Mouse (Mus musculus) limb, embryonic 11.5 days (tissue): Measurements from ENCODE around the gene Gm9887. TPM values are rescaled to one million over a fixed set of nuclear protein-coding genes. Genes with fewer than 3 reads are reported as not detected.

Source experiments
- ATAC-seq: fragments of 200-750 bp; cut with Nextera tagmentation; 2 replicates; pipeline ENCODE4 v1.8.0; 2017; ENCODE audit warnings: low read depth; ENCODE audit not compliant: insufficient number of reproducible peaks, low FRiP score, low TSS enrichment
- DNase-seq: peaks from one replicate; pipeline ENCODE4 v3.0.0-alpha.2; 2015; ENCODE audit warnings: low spot score
- H3K27ac ChIP-seq: fragments of 300-500 bp; sonication (generic); replicated peaks from 2 replicates; pipeline ENCODE4 v1.5.1; 2014; ENCODE audit warnings: low read depth, mild to moderate bottlenecking, low read length
- H3K27me3 ChIP-seq: fragments of 300-500 bp; sonication (generic); 2 replicates; pipeline ENCODE4 v1.6.1; 2014; ENCODE audit warnings: mild to moderate bottlenecking, low read length, mixed read lengths; ENCODE audit not compliant: control insufficient read depth, insufficient read depth
- H3K36me3 ChIP-seq: fragments of 300-500 bp; sonication (generic); 2 replicates; pipeline ENCODE4 v1.6.1; 2014; ENCODE audit warnings: mild to moderate bottlenecking, low read length, moderate library complexity, mixed read lengths; ENCODE audit not compliant: control insufficient read depth, insufficient read depth
- H3K4me1 ChIP-seq: fragments of 300-500 bp; sonication (generic); 2 replicates; pipeline ENCODE4 v1.6.1; 2014; ENCODE audit warnings: low read length, mixed read lengths; ENCODE audit not compliant: control insufficient read depth, insufficient read depth
- H3K4me2 ChIP-seq: fragments of 300-500 bp; sonication (generic); 2 replicates; pipeline ENCODE4 v1.6.1; 2014; ENCODE audit warnings: low read depth, mild to moderate bottlenecking, moderate library complexity; ENCODE audit not compliant: severe bottlenecking
- H3K4me3 ChIP-seq: fragments of 300-500 bp; sonication (generic); 2 replicates; pipeline ENCODE4 v1.5.1; 2014; ENCODE audit warnings: low read depth, low read length
- H3K9ac ChIP-seq: fragments of 300-500 bp; sonication (generic); 2 replicates; pipeline ENCODE4 v1.6.1; 2014; ENCODE audit warnings: mild to moderate bottlenecking, low read length
- H3K9me3 ChIP-seq: fragments of 300-500 bp; sonication (generic); 2 replicates; pipeline ENCODE4 v1.6.1; 2016; ENCODE audit warnings: low read length; ENCODE audit not compliant: control insufficient read depth
- WGBS: fragments of 180-500 bp; shearing (Covaris S2); extraction: QIAGEN DNeasy Blood & Tissue Kit; methylation state at CpG from one replicate; pipeline ENCODE4 v1.1.7; 2014; 5-methylcytosine and 5-hydroxymethylcytosine counted together
- polyA plus RNA-seq: library from polyadenylated mRNA; unstranded; fragments of >200 nt; fragmentation: Nextera tagmentation; extraction: Ambion mirVana; gene quantifications from 2 replicates; pipeline ENCODE4 v1.2.1, GENCODE M21; 2014

Gene Gm9887
- polyA plus RNA-seq, 1 experiment from 2014 or later, result 1.0 TPM

GRCm38 (mm10) chr12:69413303-69413702 lies 41.0 kb upstream of the Gm9887 start:
- 81% methylated on average over 3 of the region's 3 CpGs for WGBS
- DNase-seq, result no peak
- no peaks in the 10 kb centered on the region; the same call in 1 of the 2 replicates for H3K4me1 ChIP-seq
- H3K4me2 ChIP-seq, result no peak overlapping the region
- H3K9ac ChIP-seq, result no peak overlapping the region
- no peak overlapping the region for H3K4me3 ChIP-seq
- ATAC-seq, result no peak
- H3K27me3 ChIP-seq, result no peaks in the 10 kb centered on the region
- H3K9me3 ChIP-seq, result no peaks in the 10 kb centered on the region
- no peak overlapping the region for H3K27ac ChIP-seq
- no peaks in the 10 kb centered on the region for H3K36me3 ChIP-seq

GRCm38 (mm10) chr12:69411936-69412335 lies 39.7 kb upstream of the Gm9887 start:
- no peak for ATAC-seq
- Histone ChIP-seq H3K4me2 (no peak overlapping the region), H3K9me3 (no peaks in the 10 kb centered on the region), H3K9ac (no peak overlapping the region), H3K4me1 (no peaks in the 10 kb centered on the region), H3K27ac (no peak overlapping the region), H3K4me3 (no peak overlapping the region), H3K27me3 (no peaks in the 10 kb centered on the region), H3K36me3 (no peaks in the 10 kb centered on the region)
- DNase-seq, result no peak
- WGBS, result 26% methylated on average over 4 of the region's 4 CpGs

GRCm38 (mm10) chr12:69410767-69411166 lies 38.5 kb upstream of the Gm9887 start:
- no peaks in the 10 kb centered on the region for H3K36me3 ChIP-seq
- WGBS, result 85% methylated on average over 5 of the region's 5 CpGs
- no peaks in the 10 kb centered on the region for H3K4me1 ChIP-seq
- no peak for ATAC-seq
- no peaks in the 10 kb centered on the region for H3K9me3 ChIP-seq
- DNase-seq, result no peak
- no peak overlapping the region for H3K9ac ChIP-seq
- H3K4me2 ChIP-seq, result no peak overlapping the region
- H3K27me3 ChIP-seq, result no peaks in the 10 kb centered on the region
- no peak overlapping the region for H3K4me3 ChIP-seq
- no peak overlapping the region for H3K27ac ChIP-seq

- DNase-seq (no peak), ATAC-seq (no peak)
- H3K9me3 ChIP-seq, result no peaks in the 10 kb centered on the region
- H3K27ac ChIP-seq, result no peak overlapping the region
- no peak overlapping the region for H3K4me3 ChIP-seq
- no peaks in the 10 kb centered on the region for H3K36me3 ChIP-seq
- H3K9ac ChIP-seq, result no peak overlapping the region
- WGBS, result 87% methylated on average over 13 of the region's 13 CpGs
- H3K27me3 ChIP-seq, result no peaks in the 10 kb centered on the region
- H3K4me1 ChIP-seq, result no peaks in the 10 kb centered on the region
- no peak overlapping the region for H3K4me2 ChIP-seq
Observed at GRCm38 (mm10) chr12:69402594-69403167, 30.4 kb upstream of the Gm9887 start.

- Histone ChIP-seq H3K27me3 (no peaks in the 10 kb centered on the region), H3K36me3 (no peaks in the 10 kb centered on the region), H3K9ac (no peak overlapping the region), H3K9me3 (no peaks in the 10 kb centered on the region), H3K4me1 (no peaks in the 10 kb centered on the region), H3K4me3 (no peak overlapping the region), H3K4me2 (no peak overlapping the region), H3K27ac (no peak overlapping the region)
- 57% methylated on average over 9 of the region's 9 CpGs for WGBS
- no peak for DNase-seq
- ATAC-seq, result no peak
Observed at GRCm38 (mm10) chr12:69402100-69402499, 29.8 kb upstream of the Gm9887 start.

- WGBS, result 19% methylated on average over 2 of the region's 2 CpGs
- no peak for ATAC-seq
- Histone ChIP-seq H3K4me2 (no peak overlapping the region), H3K9ac (no peak overlapping the region), H3K36me3 (no peaks in the 10 kb centered on the region), H3K27ac (no peak overlapping the region), H3K9me3 (no peaks in the 10 kb centered on the region), H3K4me3 (no peak overlapping the region), H3K27me3 (no peaks in the 10 kb centered on the region), H3K4me1 (no peaks in the 10 kb centered on the region)
- DNase-seq, result no peak
Observed at GRCm38 (mm10) chr12:69400871-69401286, 28.6 kb upstream of the Gm9887 start.

- no peaks in the 10 kb centered on the region for H3K27me3 ChIP-seq
- 84% methylated on average over 4 of the region's 4 CpGs for WGBS
- no peak overlapping the region for H3K27ac ChIP-seq
- H3K4me2 ChIP-seq, result no peak overlapping the region
- no peaks in the 10 kb centered on the region for H3K9me3 ChIP-seq
- no peak overlapping the region for H3K4me3 ChIP-seq
- ATAC-seq (no peak), DNase-seq (no peak)
- H3K36me3 ChIP-seq, result no peaks in the 10 kb centered on the region
- no peaks in the 10 kb centered on the region for H3K4me1 ChIP-seq
- no peak overlapping the region for H3K9ac ChIP-seq
Observed at GRCm38 (mm10) chr12:69400367-69400766, 28.1 kb upstream of the Gm9887 start.

GRCm38 (mm10) chr12:69394456-69394855 lies 22.2 kb upstream of the Gm9887 start:
- no peak overlapping the region for H3K9ac ChIP-seq
- H3K27ac ChIP-seq, result no peak overlapping the region
- H3K27me3 ChIP-seq, result no peaks in the 10 kb centered on the region
- no peak overlapping the region for H3K4me3 ChIP-seq
- H3K4me2 ChIP-seq, result no peak overlapping the region
- H3K36me3 ChIP-seq, result no peaks in the 10 kb centered on the region
- WGBS, result 86% methylated on average over 6 of the region's 6 CpGs
- ATAC-seq, result no peak
- no peak for DNase-seq
- no peaks in the 10 kb centered on the region for H3K4me1 ChIP-seq
- no peaks in the 10 kb centered on the region for H3K9me3 ChIP-seq

GRCm38 (mm10) chr12:69393076-69393475 lies 20.8 kb upstream of the Gm9887 start:
- H3K27me3 ChIP-seq, result no peaks in the 10 kb centered on the region
- H3K36me3 ChIP-seq, result no peaks in the 10 kb centered on the region
- no peak overlapping the region for H3K27ac ChIP-seq
- H3K4me2 ChIP-seq, result no peak overlapping the region
- WGBS, result 82% methylated on average over 10 of the region's 10 CpGs
- H3K9ac ChIP-seq, result no peak overlapping the region
- no peak overlapping the region for H3K4me3 ChIP-seq
- no peaks in the 10 kb centered on the region for H3K4me1 ChIP-seq
- no peak for ATAC-seq
- DNase-seq, result no peak
- no peaks in the 10 kb centered on the region for H3K9me3 ChIP-seq
